Mouse (Mus musculus) midbrain, embryonic 16.5 days (tissue): ENCODE measurements around the gene Ccdc91. TPM values are rescaled to one million over a fixed set of nuclear protein-coding genes. Genes with fewer than 3 reads are reported as not detected.

Experiments used
- ATAC-seq: fragments of 200-750 bp; cut with Nextera tagmentation; 2 replicates; pipeline ENCODE4 v1.8.0; 2017; ENCODE audit warnings: moderate TSS enrichment
- H3K27ac ChIP-seq: fragments of 300-500 bp; sonication (generic); 2 replicates; pipeline ENCODE4 v1.5.1; 2014; ENCODE audit warnings: mild to moderate bottlenecking, low read length, mixed read lengths
- H3K27me3 ChIP-seq: fragments of 300-500 bp; sonication (generic); 2 replicates; pipeline ENCODE4 v1.6.1; 2014; ENCODE audit warnings: low read depth, low read length, mixed read lengths; ENCODE audit not compliant: control insufficient read depth, insufficient read depth
- H3K36me3 ChIP-seq: fragments of 300-500 bp; sonication (generic); 2 replicates; pipeline ENCODE4 v1.6.1; 2014; ENCODE audit warnings: mild to moderate bottlenecking, low read length, moderate library complexity, mixed read lengths; ENCODE audit not compliant: control insufficient read depth, insufficient read depth
- H3K4me1 ChIP-seq: fragments of 300-500 bp; sonication (generic); 2 replicates; pipeline ENCODE4 v1.6.1; 2014; ENCODE audit warnings: mild to moderate bottlenecking, low read length, mixed read lengths; ENCODE audit not compliant: control insufficient read depth, insufficient read depth
- H3K4me2 ChIP-seq: fragments of 300-500 bp; sonication (generic); 2 replicates; pipeline ENCODE4 v1.6.1; 2014; ENCODE audit warnings: mild to moderate bottlenecking, low read length, mixed read lengths
- H3K4me3 ChIP-seq: fragments of 300-500 bp; sonication (generic); 2 replicates; pipeline ENCODE4 v1.5.1; 2014; ENCODE audit warnings: low read depth, mild to moderate bottlenecking, low read length, moderate library complexity, mixed read lengths
- H3K9ac ChIP-seq: fragments of 300-500 bp; sonication (generic); 2 replicates; pipeline ENCODE4 v1.6.1; 2014; ENCODE audit warnings: low read depth, low read length, mixed read lengths
- H3K9me3 ChIP-seq: fragments of 300-500 bp; sonication (generic); replicated peaks from 2 replicates; pipeline ENCODE4 v1.6.1; 2014; ENCODE audit warnings: mild to moderate bottlenecking, low read length, mixed read lengths; ENCODE audit not compliant: control insufficient read depth, poor library complexity, severe bottlenecking
- WGBS: fragments of 180-500 bp; shearing (Covaris S2); extraction: QIAGEN DNeasy Blood & Tissue Kit; methylation state at CpG from one replicate; pipeline ENCODE4 v1.1.7; 2014; 5-methylcytosine and 5-hydroxymethylcytosine counted together
- polyA plus RNA-seq: library from polyadenylated mRNA; unstranded; fragments of >200 nt; fragmentation: Nextera tagmentation; extraction: Ambion mirVana; gene quantifications from 2 replicates; pipeline ENCODE4 v1.2.1, GENCODE M21; 2015

The Ccdc91 gene
- polyA plus RNA-seq, 1 experiment from 2014 or later = 48.7 TPM

- no peak for ATAC-seq
- 78% methylated on average over 9 of the region's 9 CpGs for WGBS
- Histone ChIP-seq H3K9me3 (no peaks in the 10 kb centered on the region), H3K36me3 (no peaks in the 10 kb centered on the region), H3K4me3 (no peak overlapping the region), H3K4me2 (no peak overlapping the region), H3K27me3 (no peaks in the 10 kb centered on the region), H3K27ac (no peak overlapping the region), H3K9ac (no peak overlapping the region), H3K4me1 (no peaks in the 10 kb centered on the region)
Observed at GRCm38 (mm10) chr6:147506074-147506473, 30.4 kb downstream of the Ccdc91 start.

GRCm38 (mm10) chr6:147506496-147506895, 30.9 kb downstream of the Ccdc91 start:
- Histone ChIP-seq H3K36me3 (no peaks in the 10 kb centered on the region), H3K27ac (no peak overlapping the region), H3K9ac (no peak overlapping the region), H3K4me2 (no peak overlapping the region), H3K9me3 (no peaks in the 10 kb centered on the region), H3K27me3 (no peaks in the 10 kb centered on the region), H3K4me1 (no peaks in the 10 kb centered on the region), H3K4me3 (no peak overlapping the region)
- 85% methylated on average over 10 of the region's 10 CpGs for whole genome bisulfite sequencing
- no peak for ATAC-seq

GRCm38 (mm10) chr6:147507186-147507585, 31.6 kb downstream of the Ccdc91 start:
- H3K36me3 ChIP-seq = no peaks in the 10 kb centered on the region
- H3K4me2 ChIP-seq = no peak overlapping the region
- H3K9me3 ChIP-seq = no peaks in the 10 kb centered on the region
- 89% methylated on average over 6 of the region's 6 CpGs for WGBS
- no peaks in the 10 kb centered on the region for H3K27me3 ChIP-seq
- ATAC-seq = no peak
- no peak overlapping the region for H3K27ac ChIP-seq
- no peak overlapping the region for H3K9ac ChIP-seq
- no peak overlapping the region for H3K4me3 ChIP-seq
- no peaks in the 10 kb centered on the region for H3K4me1 ChIP-seq

GRCm38 (mm10) chr6:147510516-147510915, 34.9 kb downstream of the Ccdc91 start:
- Histone ChIP-seq H3K4me2 (no peak overlapping the region), H3K9me3 (no peaks in the 10 kb centered on the region), H3K4me1 (no peaks in the 10 kb centered on the region), H3K27ac (no peak overlapping the region), H3K4me3 (no peak overlapping the region), H3K9ac (no peak overlapping the region), H3K36me3 (no peaks in the 10 kb centered on the region), H3K27me3 (no peaks in the 10 kb centered on the region)
- 94% methylated on average over 2 of the region's 2 CpGs for WGBS
- ATAC-seq = no peak

- H3K9me3 ChIP-seq = no peaks in the 10 kb centered on the region
- ATAC-seq = no peak
- H3K36me3 ChIP-seq = no peaks in the 10 kb centered on the region
- H3K4me3 ChIP-seq = no peak overlapping the region
- no peak overlapping the region for H3K9ac ChIP-seq
- WGBS = 76% methylated on average over 8 of the region's 8 CpGs
- no peaks in the 10 kb centered on the region for H3K4me1 ChIP-seq
- no peak overlapping the region for H3K27ac ChIP-seq
- H3K27me3 ChIP-seq = no peaks in the 10 kb centered on the region
- no peak overlapping the region for H3K4me2 ChIP-seq
Observed at GRCm38 (mm10) chr6:147517909-147518308, 42.3 kb downstream of the Ccdc91 start.

- ATAC-seq = no peak
- H3K27me3 ChIP-seq = no peaks in the 10 kb centered on the region
- no peaks in the 10 kb centered on the region for H3K9me3 ChIP-seq
- H3K4me1 ChIP-seq = no peaks in the 10 kb centered on the region
- H3K36me3 ChIP-seq = no peaks in the 10 kb centered on the region
- H3K27ac ChIP-seq = no peak overlapping the region
- no peak overlapping the region for H3K9ac ChIP-seq
- H3K4me2 ChIP-seq = no peak overlapping the region
- H3K4me3 ChIP-seq = no peak overlapping the region
Observed at GRCm38 (mm10) chr6:147525236-147525635, 49.6 kb downstream of the Ccdc91 start.

- H3K4me1 ChIP-seq = no peaks in the 10 kb centered on the region
- ATAC-seq = no peak
- no peak overlapping the region for H3K4me2 ChIP-seq
- no peak overlapping the region for H3K9ac ChIP-seq
- H3K27me3 ChIP-seq = no peaks in the 10 kb centered on the region
- no peaks in the 10 kb centered on the region for H3K9me3 ChIP-seq
- over 99% methylated on average over 5 of the region's 5 CpGs for WGBS
- H3K36me3 ChIP-seq = no peaks in the 10 kb centered on the region
- no peak overlapping the region for H3K27ac ChIP-seq
- no peak overlapping the region for H3K4me3 ChIP-seq
Observed at GRCm38 (mm10) chr6:147534971-147535370, 59.3 kb downstream of the Ccdc91 start.

GRCm38 (mm10) chr6:147538236-147538635, 62.6 kb downstream of the Ccdc91 start:
- no peak for ATAC-seq
- WGBS = 87% methylated on average over 5 of the region's 5 CpGs

GRCm38 (mm10) chr6:147539056-147539600, 63.5 kb downstream of the Ccdc91 start:
- no peaks in the 10 kb centered on the region for H3K36me3 ChIP-seq
- H3K4me1 ChIP-seq = no peaks in the 10 kb centered on the region
- 89% methylated on average over 7 of the region's 7 CpGs for WGBS
- no peaks in the 10 kb centered on the region for H3K9me3 ChIP-seq
- no peak overlapping the region for H3K9ac ChIP-seq
- H3K27me3 ChIP-seq = no peaks in the 10 kb centered on the region
- no peak overlapping the region for H3K27ac ChIP-seq
- no peak overlapping the region for H3K4me2 ChIP-seq
- no peak for ATAC-seq
- no peak overlapping the region for H3K4me3 ChIP-seq

More at GRCm38 (mm10) chr6:147538236-147538635, 62.6 kb downstream of the Ccdc91 start:
- Histone ChIP-seq H3K4me1 (no peaks in the 10 kb centered on the region), H3K36me3 (no peaks in the 10 kb centered on the region), H3K27ac (no peak overlapping the region), H3K4me2 (no peak overlapping the region), H3K27me3 (no peaks in the 10 kb centered on the region), H3K4me3 (no peak overlapping the region), H3K9ac (no peak overlapping the region), H3K9me3 (no peaks in the 10 kb centered on the region)
